Mouse (Mus musculus) common myeloid progenitor, adult 5-6 weeks (primary cell): Measurements from ENCODE around the gene Kynu. TPM values are rescaled to one million over a fixed set of nuclear protein-coding genes. Genes with fewer than 3 reads are reported as not detected.
A peak's percentile ranks its signal among the peaks of the same experiment; 100 is the strongest.

Experiments used
- ATAC-seq: replicated peaks from 2 replicates; pipeline ENCODE4 v1.8.0; 2016; ENCODE audit warnings: low read depth, mild to moderate bottlenecking, moderate TSS enrichment, inconsistent platforms; ENCODE audit not compliant: poor library complexity, severe bottlenecking
- total RNA-seq: library from RNA; stranded (forward); fragments of 200-1000, 187-1606 nt; gene quantifications from 2 replicates; pipeline ENCODE4 v1.2.3, GENCODE M21; 2017

Kynu gene
- total RNA-seq, 1 experiment from 2014 or later = 1.4 TPM

DNA sequence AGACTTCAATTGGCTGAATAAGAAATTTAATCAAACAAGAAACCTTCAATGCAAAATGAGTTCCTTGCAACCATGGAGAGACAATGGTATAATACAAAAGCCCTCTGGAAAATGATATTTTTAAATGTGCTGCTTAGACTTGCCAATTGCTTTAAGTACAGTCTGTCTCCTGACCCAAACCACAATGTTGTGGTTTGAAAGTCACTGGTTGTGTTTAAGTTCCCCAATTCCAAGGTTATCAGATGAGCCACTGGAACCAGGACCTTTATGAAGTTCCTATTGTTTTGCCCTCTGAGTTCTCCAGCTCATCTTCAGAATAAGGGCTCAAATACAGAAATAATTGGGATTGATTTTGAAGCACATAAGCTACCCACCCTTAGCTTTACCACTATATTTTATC lies 76.7 kb downstream of the Kynu start:
- peak; percentile 94 for ATAC-seq

DNA sequence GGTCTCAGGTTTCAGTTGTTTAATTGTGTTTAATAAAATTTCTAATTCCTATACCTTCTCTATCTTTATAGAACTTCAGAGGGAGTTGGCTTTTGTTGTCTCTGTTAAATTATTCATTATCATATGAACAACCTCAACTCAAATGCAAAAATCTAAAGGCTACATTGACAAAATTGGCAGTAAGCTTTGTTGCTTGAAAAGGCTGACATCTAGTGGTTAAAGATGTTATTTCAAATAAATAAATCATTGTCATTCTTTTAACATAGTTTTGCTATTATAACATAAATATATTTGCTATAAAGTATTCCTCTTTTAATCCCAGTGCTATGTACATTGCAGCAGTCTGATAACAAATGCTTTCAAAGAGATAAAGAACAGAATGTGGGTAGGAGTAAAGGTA lies 81.4 kb downstream of the Kynu start:
- no peak for ATAC-seq

GRCm38 (mm10) chr2:43646962-43647361 lies 91.8 kb downstream of the Kynu start:
- no peak for ATAC-seq

- ATAC-seq = no peak
Measured at GRCm38 (mm10) chr2:43669588-43669987, 114.5 kb downstream of the Kynu start.

DNA sequence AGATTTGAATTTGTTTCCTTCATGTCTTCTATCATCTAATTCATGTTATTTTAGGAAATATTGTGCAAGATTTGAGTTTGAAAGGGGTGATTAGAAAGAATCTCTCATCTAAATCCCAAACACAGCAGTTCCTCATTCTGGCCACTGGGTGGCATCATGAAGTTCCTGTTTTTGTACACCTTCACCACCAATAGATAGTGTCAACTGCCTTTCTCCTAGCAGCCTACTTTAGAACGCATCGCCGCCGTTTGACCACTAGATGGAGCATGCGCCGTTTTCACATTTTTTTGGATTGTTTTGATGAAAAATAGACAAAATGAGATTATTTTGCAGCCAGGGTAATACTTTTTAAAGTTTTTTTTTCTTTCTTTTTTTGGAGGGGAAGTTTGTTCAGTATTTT lies 118.5 kb downstream of the Kynu start:
- peak; percentile 100 for ATAC-seq

DNA sequence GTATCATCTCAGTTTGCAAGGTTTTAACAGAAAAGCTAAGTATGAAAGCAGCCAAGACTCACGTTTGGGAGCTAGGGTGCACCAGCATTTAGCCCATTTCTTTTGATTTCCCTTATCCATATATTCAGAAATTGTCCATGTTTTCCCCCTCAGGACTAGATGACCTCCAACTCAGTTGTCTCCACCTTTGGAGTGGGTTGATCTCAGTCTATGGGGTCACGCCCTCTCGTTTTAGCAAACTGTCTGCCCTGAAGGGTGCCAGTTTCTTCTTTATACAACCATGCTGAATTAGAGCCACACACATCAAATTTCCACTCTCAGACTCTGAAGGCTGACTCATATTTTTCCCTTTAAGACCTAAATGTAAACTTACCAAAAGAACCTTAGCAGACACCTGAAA lies 119.0 kb downstream of the Kynu start:
- no peak for ATAC-seq

DNA sequence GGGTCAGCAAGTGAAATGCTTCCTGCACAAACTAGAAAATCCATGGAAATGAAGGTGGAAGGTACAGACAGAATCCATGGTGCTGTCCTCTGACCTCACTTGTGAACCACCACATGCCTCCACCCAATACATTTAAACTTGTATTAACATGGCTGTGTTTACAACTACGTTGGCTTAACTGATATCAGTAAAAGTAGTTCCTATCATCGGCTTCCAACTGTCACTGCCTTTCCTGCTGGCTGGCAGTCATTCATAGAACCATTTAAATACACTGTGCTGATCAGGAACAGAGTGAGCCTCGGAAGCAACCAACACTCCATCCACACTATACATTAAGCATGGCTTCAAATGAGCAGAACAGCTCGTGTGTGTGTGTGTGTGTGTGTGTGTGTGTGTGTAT lies 120.1 kb downstream of the Kynu start:
- ATAC-seq = no peak

DNA sequence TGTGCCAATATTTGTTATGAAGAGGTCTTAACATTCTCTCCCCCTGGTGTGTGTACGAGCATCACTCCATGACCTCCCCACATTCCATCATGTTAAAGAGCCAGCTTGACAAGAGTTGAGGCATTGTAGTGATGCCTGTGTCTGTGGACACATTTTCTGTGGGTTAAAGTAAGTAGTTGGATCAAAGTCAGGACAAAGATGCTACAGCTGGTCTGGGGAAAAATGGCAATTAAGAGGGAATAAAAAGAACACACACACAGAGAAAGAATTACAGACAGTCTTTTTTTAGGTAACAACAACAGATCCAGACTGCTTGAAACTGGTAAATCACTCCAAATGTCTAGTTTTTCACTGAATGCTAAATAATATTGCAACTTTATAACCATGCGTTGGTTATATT lies 135.3 kb downstream of the Kynu start:
- no peak for ATAC-seq

- ATAC-seq = no peak
Measured at GRCm38 (mm10) chr2:43691290-43691689, 136.2 kb downstream of the Kynu start.

DNA sequence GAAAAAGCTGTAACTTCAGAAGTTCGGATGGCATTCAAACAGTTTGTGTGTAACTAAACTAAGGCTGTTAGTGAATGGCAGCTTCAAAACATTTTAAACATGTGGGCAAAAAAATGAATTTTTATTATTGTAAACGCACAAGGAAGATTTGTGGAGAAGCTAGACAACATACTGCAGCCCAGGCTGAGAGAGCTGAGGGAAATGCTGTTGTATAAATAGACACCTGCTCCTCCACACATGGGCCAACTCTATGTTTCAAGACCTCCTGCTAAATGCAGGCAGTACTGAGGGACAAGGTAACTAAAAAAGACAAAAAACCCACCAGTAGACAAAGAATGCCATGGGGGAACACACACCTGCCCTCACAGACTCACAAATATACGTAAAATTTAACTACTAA lies 140.5 kb downstream of the Kynu start:
- ATAC-seq = no peak

DNA sequence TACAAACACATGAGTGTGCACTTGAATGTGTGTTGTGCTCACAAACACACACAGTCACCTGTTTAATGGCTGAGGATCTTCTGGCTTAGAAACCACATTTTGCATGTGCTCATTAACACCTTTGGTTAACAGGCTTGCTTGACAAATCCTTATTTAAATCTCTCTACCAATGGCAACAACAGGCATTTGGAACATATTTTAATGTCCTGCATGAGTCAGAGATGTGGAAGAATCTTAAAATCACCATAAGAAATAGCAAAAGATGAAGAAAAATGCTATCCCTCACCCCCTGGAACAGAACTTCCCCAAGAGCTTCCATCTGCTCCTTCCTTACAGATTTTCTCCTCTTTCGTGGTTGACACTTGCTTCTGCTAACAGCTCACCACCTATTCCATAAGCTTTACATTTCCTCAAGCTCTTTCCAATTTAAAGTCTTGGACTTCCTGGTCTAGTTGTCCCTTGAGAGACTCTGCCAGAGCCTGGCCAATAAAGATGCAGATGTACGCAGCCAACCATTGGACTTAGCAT lies 157.5 kb downstream of the Kynu start:
- no peak for ATAC-seq

GRCm38 (mm10) chr2:43722446-43723103 lies 167.4 kb downstream of the Kynu start:
- ATAC-seq = peak; percentile 86

- ATAC-seq = peak; percentile 27
Measured at GRCm38 (mm10) chr2:43723104-43723541, 168.0 kb downstream of the Kynu start.

- ATAC-seq = no peak
Measured at GRCm38 (mm10) chr2:43727181-43727580, 172.1 kb downstream of the Kynu start.

DNA sequence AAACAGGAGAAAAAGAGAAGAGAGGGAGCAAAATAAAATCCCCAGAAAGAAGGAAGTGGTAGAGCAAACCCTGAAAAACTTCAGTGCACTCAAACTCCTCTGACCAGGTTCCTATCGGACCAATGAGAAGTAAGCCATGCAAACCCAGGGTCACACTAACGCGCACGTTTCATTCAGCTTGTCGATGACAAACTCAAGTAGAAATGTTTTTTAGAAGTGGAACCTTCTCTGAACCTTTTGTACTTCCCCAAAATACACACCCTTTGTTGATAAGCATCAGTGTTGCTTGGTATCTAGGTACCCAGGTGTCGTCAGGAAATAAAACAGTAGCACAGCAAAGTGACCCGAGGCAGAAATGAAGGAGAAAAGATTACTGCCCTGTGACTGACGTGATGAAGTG lies 172.6 kb downstream of the Kynu start:
- peak; percentile 84 for ATAC-seq

- ATAC-seq = no peak
Measured at GRCm38 (mm10) chr2:43728831-43729230, 173.7 kb downstream of the Kynu start.

Other genes starting within 250 kb of the Kynu start
- gene Arhgap15, start 193.5 kb downstream of the Kynu start, total RNA-seq = 106 and 134 TPM in 2 replicates